11 mouse cellular contexts compared by ENCODE assay signal in the genomic region with DNA sequence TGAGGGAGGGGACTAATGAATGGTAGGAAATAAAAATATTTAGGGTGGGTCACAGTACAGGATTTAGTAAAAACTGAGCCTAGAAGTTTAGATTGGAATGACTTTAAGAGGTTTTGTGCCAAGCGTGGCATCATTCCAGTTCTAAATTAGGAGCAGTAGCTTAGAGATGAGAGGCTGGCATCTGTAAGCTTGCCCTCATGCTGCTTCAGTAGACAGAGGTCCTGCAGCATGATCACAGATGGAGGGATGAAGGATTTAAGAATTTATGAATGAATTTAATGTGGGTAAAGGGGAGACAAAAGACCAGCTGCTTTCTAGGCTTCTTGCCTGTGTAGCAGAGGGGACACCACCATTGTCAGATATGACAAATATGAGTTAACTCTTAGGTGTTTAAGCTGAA. TPM values are rescaled to one million over a fixed set of nuclear protein-coding genes. Genes with fewer than 3 reads are reported as not detected.
A peak's percentile ranks its signal among the peaks of the same experiment; 100 is the strongest.
DNase-seq lines count a peak whose midpoint lies in the region; ATAC-seq and TF ChIP-seq lines count a peak whose summit lies in the region.
"Had no signal": no experiment of that assay in that cellular context is flagged by ENCODE, and none has a peak within 500 bp of the region (broad histone marks: within the 10 kb centered on the region; RNA-seq: fewer than 3 reads in every experiment).

No protein-coding gene starts in this region.

- no peaks in the 10 kb centered on the region for H3K9me3 ChIP-seq in liver, postnatal 0 days (ENCODE audit: low read length)

- H3K4me3 ChIP-seq in gastrocnemius, adult 2 months, result no peak overlapping the region
- no peak overlapping the region for H3K4me3 ChIP-seq in liver, adult 2 months (ENCODE audit: insufficient read depth, low read depth, low read length)
- no peak overlapping the region for H3K4me3 ChIP-seq in liver, postnatal 0 days (ENCODE audit: low read depth, low read length)

- H3K4me1 ChIP-seq in liver, adult 2 months (ENCODE audit: control insufficient read depth, insufficient read depth, low read length), result peaks cover 2% of the 10 kb centered on the region; the same call in 1 of the 2 replicates
- H3K4me1 ChIP-seq in liver, postnatal 0 days (ENCODE audit: insufficient read depth), result peaks cover 6% of the 10 kb centered on the region; the same call in 1 of the 2 replicates

- TF ChIP-seq EP300 in liver, postnatal 0 days (IDR thresholded peaks at IDR 0.05; ENCODE audit: low read depth), result no peak

- WGBS in liver, adult 2 months, result 69% methylated on average over 1 of the region's 1 CpGs
- 88% methylated on average over 1 of the region's 1 CpGs for WGBS in liver, postnatal 0 days (ENCODE audit: insufficient replicate concordance)

- peak; percentile 36 for DNase-seq in gastrocnemius, adult 2 months
- DNase-seq in gastrocnemius, postnatal 25 days, result no peak
- peak; percentile 69 for DNase-seq in liver, adult 2 months (ENCODE audit: extremely low read depth, low read depth, low spot score)
- no peak for DNase-seq in liver, postnatal 0 days
- DNase-seq in cerebellum, adult 11-12 months, result peak; percentile 24
- DNase-seq in heart, postnatal 4 days, result peak; percentile 58
- DNase-seq in testis, postnatal 14 days (ENCODE audit: low spot score), result no peak
- DNase-seq: gastrocnemius, postnatal 14 days had no signal

- no peaks in the 10 kb centered on the region for H3K27me3 ChIP-seq in liver, adult 2 months (ENCODE audit: control insufficient read depth, insufficient read depth, low read length)
- H3K27me3 ChIP-seq in liver, postnatal 0 days (ENCODE audit: insufficient read depth, low read length), result no peaks in the 10 kb centered on the region
- H3K27me3 ChIP-seq: CH12.LX had no signal

- peak overlapping the region; percentile 9; the same call in 1 of the 2 replicates for H3K27ac ChIP-seq in gastrocnemius, adult 2 months
- H3K27ac ChIP-seq in liver, adult 2 months (replicated peaks; ENCODE audit: insufficient read depth, low read depth, low read length), result no peak overlapping the region
- H3K27ac ChIP-seq in liver, postnatal 0 days (ENCODE audit: low read depth), result no peak overlapping the region

- H3K4me2 ChIP-seq in liver, postnatal 0 days (ENCODE audit: low read depth, low read length), result no peak overlapping the region

- H3K36me3 ChIP-seq in liver, adult 2 months (ENCODE audit: control insufficient read depth, insufficient read depth, low read length), result no peaks in the 10 kb centered on the region
- no peaks in the 10 kb centered on the region for H3K36me3 ChIP-seq in liver, postnatal 0 days (replicated peaks; ENCODE audit: insufficient read depth, low read length)

- intact Hi-C loops in gastrocnemius, adult 2 months (cut with DNase I), result no loop called here

- TF ChIP-seq CTCF in gastrocnemius, adult 2 months (IDR thresholded peaks at IDR 0.05), result no peak
- no peak for TF ChIP-seq CTCF in liver, adult 2 months (IDR thresholded peaks at IDR 0.05; ENCODE audit: low read depth, low read length)
- no peak for TF ChIP-seq CTCF in liver, postnatal 0 days (IDR thresholded peaks at IDR 0.05; ENCODE audit: low read depth)

- H3K9ac ChIP-seq in liver, adult 2 months (ENCODE audit: low read depth, low read length), result no peak overlapping the region
- no peak overlapping the region for H3K9ac ChIP-seq in liver, postnatal 0 days (replicated peaks)

- peaks cover 36% of the 10 kb centered on the region; the same call in 1 of the 2 replicates for H3K79me2 ChIP-seq in liver, adult 2 months (ENCODE audit: control insufficient read depth, insufficient read depth, low read length)

- TF ChIP-seq POLR2A in liver, adult 2 months (IDR thresholded peaks at IDR 0.05; ENCODE audit: extremely low read depth, insufficient read depth, low read length), result no peak

- no peak for ATAC-seq in liver, postnatal 0 days
- ATAC-seq: intestine, postnatal 0 days had no signal

RNA-seq across cellular contexts. Expression of a gene that starts 14.1 kb away (rescaled TPM):
- total RNA-seq in gastrocnemius, adult 2 months (2021), result 10 to 100 TPM; 11.4 to 11.8 TPM
- total RNA-seq in gastrocnemius, postnatal 25 days (2021), result 1 to 10 TPM; 5.9 to 8.6 TPM
- 8.3 and 10.4 TPM in 2 replicates for total RNA-seq in liver, adult 2 months (2014; rRNA removed)
- 2.4 and 3.5 TPM in 2 replicates for polyA plus RNA-seq in liver, adult 2 months (2012; rRNA removed)
- polyA plus RNA-seq in liver, postnatal 0 days (2015; fragmentation: Nextera tagmentation; extraction: Ambion mirVana), result 4.0 and 4.5 TPM in 2 replicates
- 10 to 100 TPM; 25.4 to 29.1 TPM for total RNA-seq in heart, postnatal 4 days (2021)

RNA-seq across cellular contexts. Expression of a gene that starts 57.0 kb away (rescaled TPM):
- total RNA-seq in gastrocnemius, adult 2 months (2021), result under 1 TPM; 0.50 to 0.99 TPM
- 1 to 10 TPM in 1 of 2 experiments, under 1 TPM in 1; 0.61 to 1.2 TPM for total RNA-seq in gastrocnemius, postnatal 25 days (2021)
- 0.40 and 6.1 TPM in 2 replicates for total RNA-seq in liver, adult 2 months (2014; rRNA removed)
- 1.6 and 2.4 TPM in 2 replicates for polyA plus RNA-seq in liver, adult 2 months (2012; rRNA removed)
- polyA plus RNA-seq in liver, postnatal 0 days (2015; fragmentation: Nextera tagmentation; extraction: Ambion mirVana), result 0.17 and 0.72 TPM in 2 replicates
- 1 to 10 TPM; 1.4 to 2.1 TPM for total RNA-seq in heart, postnatal 4 days (2021)
- total RNA-seq: CH12.LX; megakaryocyte progenitor cell, adult 5-6 weeks had no signal

Comparison
In these comparisons a context has a peak if more than half of its experiments do, and no peak if none do; other contexts are left out.
1. DNase-seq: peak in gastrocnemius, adult 2 months (single experiment), liver, adult 2 months (single experiment), cerebellum, adult 11-12 months (single experiment) and heart, postnatal 4 days (single experiment); none in gastrocnemius, postnatal 25 days (single experiment), liver, postnatal 0 days (single experiment) and testis, postnatal 14 days (single experiment).